Mouse (Mus musculus) brain, adult 10 weeks (tissue): Measurements from ENCODE around the gene Pthlh. TPM values are rescaled to one million over a fixed set of nuclear protein-coding genes. Genes with fewer than 3 reads are reported as not detected.

Experiments
- polyA plus RNA-seq: library from polyadenylated mRNA; stranded (reverse); fragments of 350-450 nt; fragmentation: Illumina TruSeq; extraction: RNeasy Lipid Tissue Mini Kit (QIAGEN cat#74804); gene quantifications from one replicate; pipeline ENCODE4 v1.2.3, GENCODE M21; 2015; ENCODE audit warnings: low read depth, low replicate concordance

The Pthlh gene
- 3.1 TPM for polyA plus RNA-seq

GRCm38 (mm10) chr6:147263587-147264565 lies at the start of gene Pthlh:
TSS of gene Pthlh (minus strand) at chr6:147264183.

Other genes with a start within 250 kb of the Pthlh start
- 1.3 TPM for gene Rep15, start 231.6 kb downstream of the Pthlh start, polyA plus RNA-seq
- 53.9 TPM for gene Mrps35, start 221.4 kb downstream of the Pthlh start, polyA plus RNA-seq
- gene Mansc4, start 177.2 kb downstream of the Pthlh start, polyA plus RNA-seq, result 0.57 TPM
- 11.3 TPM for gene Klhl42, start 172.8 kb downstream of the Pthlh start, polyA plus RNA-seq
- 44.4 TPM for gene Ccdc91, start 211.6 kb upstream of the Pthlh start, polyA plus RNA-seq